Mouse (Mus musculus) lung, embryonic 16.5 days (tissue): ENCODE data around the gene Cit. TPM values are rescaled to one million over a fixed set of nuclear protein-coding genes. Genes with fewer than 3 reads are reported as not detected.

Experiments
- ATAC-seq: fragments of 200-750 bp; cut with Nextera tagmentation; 2 replicates; pipeline ENCODE4 v1.8.0; 2017; ENCODE audit warnings: low read depth, mild to moderate bottlenecking, moderate library complexity
- H3K27ac ChIP-seq: fragments of 300-500 bp; sonication (generic); 2 replicates; pipeline ENCODE4 v1.5.1; 2014; ENCODE audit warnings: mild to moderate bottlenecking, control low read depth, low read length
- H3K27me3 ChIP-seq: fragments of 300-500 bp; sonication (generic); 2 replicates; pipeline ENCODE4 v1.6.1; 2014; ENCODE audit warnings: low read depth, low read length, mixed read lengths; ENCODE audit not compliant: control insufficient read depth, insufficient read depth
- H3K36me3 ChIP-seq: fragments of 300-500 bp; sonication (generic); 2 replicates; pipeline ENCODE4 v1.6.1; 2014; ENCODE audit warnings: low read length; ENCODE audit not compliant: control insufficient read depth, insufficient read depth
- H3K4me1 ChIP-seq: fragments of 300-500 bp; sonication (generic); replicated peaks from 2 replicates; pipeline ENCODE4 v1.6.1; 2014; ENCODE audit warnings: low read length, mixed read lengths; ENCODE audit not compliant: control insufficient read depth, insufficient read depth
- H3K4me2 ChIP-seq: fragments of 300-500 bp; sonication (generic); 2 replicates; pipeline ENCODE4 v1.6.1; 2014; ENCODE audit warnings: low read depth, low read length, control low read depth
- H3K4me3 ChIP-seq: fragments of 300-500 bp; sonication (generic); 2 replicates; pipeline ENCODE4 v1.5.1; 2014; ENCODE audit warnings: mild to moderate bottlenecking, low read length, control low read depth
- H3K9ac ChIP-seq: fragments of 300-500 bp; sonication (generic); 2 replicates; pipeline ENCODE4 v1.6.1; 2014; ENCODE audit warnings: low read length, control low read depth
- H3K9me3 ChIP-seq: fragments of 300-500 bp; sonication (generic); 2 replicates; pipeline ENCODE4 v1.6.1; 2016; ENCODE audit warnings: low read length; ENCODE audit not compliant: control insufficient read depth
- WGBS: fragments of 180-500 bp; shearing (Covaris S2); extraction: QIAGEN DNeasy Blood & Tissue Kit; methylation state at CpG from one replicate; pipeline ENCODE4 v1.1.7; 2014; 5-methylcytosine and 5-hydroxymethylcytosine counted together
- polyA plus RNA-seq: library from polyadenylated mRNA; unstranded; fragments of >200 nt; fragmentation: Nextera tagmentation; extraction: Ambion mirVana; gene quantifications from 2 replicates; pipeline ENCODE4 v1.2.1, GENCODE M21; 2015

The Cit gene
- polyA plus RNA-seq, 1 experiment from 2014 or later, result 46.0 TPM

DNA sequence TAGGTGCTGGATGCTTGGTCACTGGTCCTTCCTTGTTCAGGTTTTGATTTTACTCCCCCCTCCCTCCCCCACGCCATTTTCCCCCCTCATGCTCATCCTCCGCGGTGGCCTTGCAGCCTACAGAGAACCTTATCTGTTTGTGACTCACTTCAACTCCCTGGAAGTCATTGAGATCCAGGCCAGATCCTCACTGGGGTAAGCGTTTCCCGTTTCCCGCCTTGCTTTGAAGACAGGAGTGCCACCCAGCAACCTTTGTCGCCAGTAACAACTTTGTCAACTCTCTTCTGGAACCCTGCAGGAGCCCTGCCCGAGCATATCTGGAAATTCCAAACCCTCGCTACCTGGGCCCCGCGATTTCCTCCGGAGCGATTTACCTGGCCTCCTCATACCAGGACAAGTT is 152.3 kb downstream of the Cit start:
- ATAC-seq, result no peak

DNA sequence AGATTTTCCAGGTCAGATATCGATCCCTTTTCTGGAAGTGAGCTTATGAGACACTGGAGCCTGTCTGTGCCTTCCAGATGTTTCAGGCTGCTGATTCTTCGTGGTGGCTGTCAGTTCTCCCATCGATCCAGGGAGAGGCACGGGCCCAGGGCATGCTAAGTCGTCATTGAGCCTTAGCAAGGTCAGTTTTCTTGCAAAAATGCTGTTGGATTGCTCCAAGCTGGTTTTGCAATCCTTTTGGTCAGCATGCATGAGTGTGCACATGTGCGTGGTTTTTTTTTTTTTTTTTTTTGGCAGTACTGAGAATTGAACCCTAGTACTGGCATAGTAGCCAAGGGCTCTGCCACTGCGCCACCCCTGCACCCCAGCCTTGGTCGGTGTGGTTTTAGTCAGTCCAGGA is 158.1 kb downstream of the Cit start:
- no peak for ATAC-seq
- H3K27ac ChIP-seq, result no peak overlapping the region
- H3K27me3 ChIP-seq, result no peaks in the 10 kb centered on the region

More for the DNA sequence above, 152.3 kb downstream of the Cit start:
- H3K9ac ChIP-seq, result no peak overlapping the region
- H3K9me3 ChIP-seq, result no peaks in the 10 kb centered on the region
- H3K4me1 ChIP-seq, result no peaks in the 10 kb centered on the region
- no peak overlapping the region for H3K27ac ChIP-seq
- H3K4me2 ChIP-seq, result no peak overlapping the region
- 70% methylated on average over 13 of the region's 13 CpGs for WGBS
- peaks cover 22% of the 10 kb centered on the region for H3K36me3 ChIP-seq
- no peak overlapping the region for H3K4me3 ChIP-seq
- H3K27me3 ChIP-seq, result no peaks in the 10 kb centered on the region

DNA sequence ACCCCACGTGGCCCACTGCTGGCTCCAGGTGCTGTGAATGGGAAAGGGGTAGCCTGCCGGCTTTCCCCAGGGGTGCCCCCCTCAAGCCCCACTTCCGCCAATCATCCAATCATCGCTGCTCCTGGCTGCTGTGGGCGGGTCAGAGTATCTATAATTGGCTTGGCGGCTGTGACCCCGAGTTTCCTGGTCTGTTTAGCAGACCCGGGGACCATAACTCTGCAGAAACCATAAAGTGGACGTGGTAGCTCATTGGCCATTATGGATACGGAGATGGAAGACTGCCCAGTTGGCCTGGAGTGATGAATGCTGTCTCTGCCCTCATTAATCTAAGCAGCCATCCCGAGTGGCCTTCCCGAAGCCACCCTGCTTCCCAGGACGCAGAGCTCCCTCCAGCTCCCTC is 158.7 kb downstream of the Cit start:
- ATAC-seq, result no peak
- 0 out of 2 replicates have a peak, but pooled peaks cover 2% of the 10 kb centered on the region for H3K36me3 ChIP-seq
- H3K9me3 ChIP-seq, result no peaks in the 10 kb centered on the region
- H3K27me3 ChIP-seq, result no peaks in the 10 kb centered on the region
- no peak overlapping the region for H3K9ac ChIP-seq
- peaks cover 10% of the 10 kb centered on the region for H3K4me1 ChIP-seq
- H3K4me2 ChIP-seq, result no peak overlapping the region
- no peak overlapping the region for H3K27ac ChIP-seq
- no peak overlapping the region for H3K4me3 ChIP-seq
- 46% methylated on average over 13 of the region's 13 CpGs for WGBS

More for the DNA sequence above, 158.1 kb downstream of the Cit start:
- H3K36me3 ChIP-seq, result 0 out of 2 replicates have a peak, but pooled peaks cover 2% of the 10 kb centered on the region
- peaks cover 8% of the 10 kb centered on the region for H3K4me1 ChIP-seq
- 73% methylated on average over 8 of the region's 8 CpGs for WGBS
- no peaks in the 10 kb centered on the region for H3K9me3 ChIP-seq
- H3K4me2 ChIP-seq, result no peak overlapping the region
- no peak overlapping the region for H3K4me3 ChIP-seq
- no peak overlapping the region for H3K9ac ChIP-seq

DNA sequence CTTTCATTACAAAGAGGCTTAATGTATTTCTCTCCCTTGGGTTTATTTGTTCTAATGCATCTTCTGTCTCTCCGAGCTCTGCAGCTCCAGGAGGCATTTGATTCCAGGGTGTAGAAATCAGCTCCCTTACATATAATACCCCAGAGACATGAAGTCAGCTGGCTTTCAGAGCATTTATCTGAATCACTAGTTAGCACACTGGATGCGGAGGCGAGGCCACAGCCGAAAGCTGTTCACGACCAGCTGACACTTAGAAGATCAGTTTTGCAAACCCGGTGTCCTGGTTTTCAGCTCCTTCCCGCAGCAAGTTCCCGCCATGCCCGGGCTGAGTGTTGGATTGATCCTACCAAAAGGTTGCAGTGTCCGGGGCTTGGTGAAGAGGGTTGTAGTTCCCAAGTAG is 159.2 kb downstream of the Cit start:
- Histone ChIP-seq H3K4me1 (peaks cover 10% of the 10 kb centered on the region), H3K4me2 (no peak overlapping the region), H3K9ac (no peak overlapping the region), H3K36me3 (0 out of 2 replicates have a peak, but pooled peaks cover 2% of the 10 kb centered on the region), H3K27me3 (no peaks in the 10 kb centered on the region), H3K4me3 (no peak overlapping the region), H3K27ac (no peak overlapping the region), H3K9me3 (no peaks in the 10 kb centered on the region)
- 87% methylated on average over 10 of the region's 10 CpGs for WGBS
- no peak for ATAC-seq

DNA sequence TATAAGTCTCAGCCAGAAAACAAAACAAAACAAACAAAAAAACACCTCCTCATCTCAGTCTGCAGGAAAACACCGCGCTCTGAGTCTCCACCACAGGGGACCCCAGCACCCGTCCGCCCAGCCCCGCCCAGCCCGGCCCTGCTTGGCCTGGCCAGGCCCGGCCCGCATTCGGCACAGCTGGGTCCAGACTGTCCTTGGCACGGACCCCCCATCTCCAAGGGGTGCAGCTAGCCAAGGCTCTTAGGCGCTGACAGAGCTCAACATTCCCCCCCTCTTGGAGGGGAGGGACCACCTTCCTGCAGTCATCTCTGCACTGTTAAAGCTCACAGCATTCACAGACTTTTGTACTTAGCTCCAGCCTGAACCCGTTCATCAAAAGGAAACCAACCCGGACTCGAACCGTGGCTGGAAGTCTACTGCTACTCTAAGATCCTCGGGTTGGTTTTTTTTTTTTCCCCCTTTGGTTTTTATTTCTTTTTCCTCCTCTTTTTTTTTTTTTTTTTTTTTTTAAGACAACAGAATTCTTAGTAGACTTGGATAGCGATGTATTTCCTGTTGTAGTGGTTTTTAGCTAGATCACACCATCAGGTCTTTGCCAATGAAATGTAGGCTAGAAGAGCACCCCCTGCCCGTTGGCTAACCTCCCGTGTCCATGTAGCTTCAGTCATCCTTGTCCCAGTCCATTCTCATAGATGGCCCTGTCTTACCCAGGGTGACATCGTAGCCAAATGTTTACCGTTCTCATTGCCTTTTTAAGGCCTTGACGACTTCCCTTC is 161.4 kb downstream of the Cit start:
- no peaks in the 10 kb centered on the region for H3K36me3 ChIP-seq
- no peak overlapping the region for H3K4me2 ChIP-seq
- no peak overlapping the region for H3K9ac ChIP-seq
- no peaks in the 10 kb centered on the region for H3K27me3 ChIP-seq
- ATAC-seq, result peak; percentile 26; the same call in 1 of the 2 replicates
- 67% methylated on average over 21 of the region's 22 CpGs for WGBS
- peaks cover 16% of the 10 kb centered on the region for H3K4me1 ChIP-seq
- peak overlapping the region; percentile 48 for H3K27ac ChIP-seq
- H3K4me3 ChIP-seq, result no peak overlapping the region
- H3K9me3 ChIP-seq, result no peaks in the 10 kb centered on the region

DNA sequence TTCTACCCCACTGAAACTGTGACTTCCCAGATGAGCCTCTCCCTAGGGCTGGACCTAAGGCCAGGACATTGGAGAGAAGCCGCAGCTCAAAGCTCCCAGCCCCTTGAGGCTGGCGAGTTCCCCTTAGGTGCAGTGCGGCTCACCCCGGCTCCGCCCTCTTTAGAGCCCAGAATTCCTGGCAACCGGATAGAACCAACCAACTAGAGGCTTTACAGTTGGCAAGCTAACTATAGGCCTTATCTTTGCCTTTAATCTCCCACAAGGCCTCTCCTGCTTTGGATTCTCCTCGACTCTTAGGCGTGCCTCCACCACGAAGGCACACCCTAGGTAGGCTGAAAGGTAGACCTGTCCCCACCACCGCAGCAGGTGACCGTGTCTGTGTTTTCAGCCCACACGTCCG is 162.6 kb downstream of the Cit start:
- H3K36me3 ChIP-seq, result no peaks in the 10 kb centered on the region; the same call in 1 of the 2 replicates
- peaks cover 16% of the 10 kb centered on the region for H3K4me1 ChIP-seq
- 70% methylated on average over 13 of the region's 13 CpGs for WGBS
- H3K4me3 ChIP-seq, result no peak overlapping the region
- peak; percentile 34 for ATAC-seq
- H3K9me3 ChIP-seq, result no peaks in the 10 kb centered on the region
- no peak overlapping the region for H3K4me2 ChIP-seq
- H3K9ac ChIP-seq, result 0 out of 2 replicates have a peak overlapping the region, but pooled peaks have one; percentile 8
- H3K27ac ChIP-seq, result peak overlapping the region; percentile 48
- H3K27me3 ChIP-seq, result no peaks in the 10 kb centered on the region

DNA sequence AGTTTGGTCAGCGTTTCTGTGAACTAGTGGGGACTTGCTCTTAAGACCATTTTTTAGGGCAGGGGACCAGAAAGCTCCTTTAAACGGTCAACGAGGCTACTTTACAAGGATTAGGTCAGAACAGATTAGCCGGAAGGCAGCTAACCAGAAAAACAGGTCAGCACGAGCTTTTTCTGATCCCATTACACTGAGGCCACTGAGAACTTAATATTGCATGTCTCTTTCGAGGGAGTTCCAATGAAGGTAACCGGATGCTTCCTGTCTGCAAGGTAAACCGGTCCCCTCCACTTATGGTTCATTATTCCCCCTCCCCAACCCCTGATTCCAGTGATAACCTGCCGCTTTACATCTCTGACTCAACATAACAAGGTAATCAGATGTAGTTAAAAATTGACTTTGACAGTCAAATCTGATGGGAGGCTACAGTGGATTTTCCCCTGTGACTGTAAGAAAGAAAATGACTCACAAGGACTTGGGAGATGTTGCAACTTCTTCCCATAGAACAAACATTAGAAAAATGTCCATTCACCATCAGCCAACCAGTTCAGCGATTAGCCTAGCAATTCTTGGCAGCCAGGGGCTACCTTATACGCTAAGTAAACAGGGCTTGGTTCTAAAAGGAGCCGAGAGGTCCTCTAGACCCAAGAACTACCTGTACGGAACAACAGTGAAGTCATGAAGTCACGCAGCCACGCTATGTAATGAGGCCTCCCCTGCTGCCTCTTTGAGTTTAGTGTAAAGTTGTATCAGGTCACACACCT is 164.2 kb downstream of the Cit start:
- ATAC-seq, result peak; percentile 88
- H3K27me3 ChIP-seq, result no peaks in the 10 kb centered on the region
- peaks cover 12% of the 10 kb centered on the region for H3K36me3 ChIP-seq
- WGBS, result 60% methylated on average over 15 of the region's 15 CpGs
- H3K4me1 ChIP-seq, result peaks cover 16% of the 10 kb centered on the region
- no peak overlapping the region for H3K4me3 ChIP-seq
- no peak overlapping the region for H3K9ac ChIP-seq
- H3K9me3 ChIP-seq, result no peaks in the 10 kb centered on the region
- H3K27ac ChIP-seq, result peak overlapping the region; percentile 96
- 0 out of 2 replicates have a peak overlapping the region, but pooled peaks have one; percentile 6 for H3K4me2 ChIP-seq

DNA sequence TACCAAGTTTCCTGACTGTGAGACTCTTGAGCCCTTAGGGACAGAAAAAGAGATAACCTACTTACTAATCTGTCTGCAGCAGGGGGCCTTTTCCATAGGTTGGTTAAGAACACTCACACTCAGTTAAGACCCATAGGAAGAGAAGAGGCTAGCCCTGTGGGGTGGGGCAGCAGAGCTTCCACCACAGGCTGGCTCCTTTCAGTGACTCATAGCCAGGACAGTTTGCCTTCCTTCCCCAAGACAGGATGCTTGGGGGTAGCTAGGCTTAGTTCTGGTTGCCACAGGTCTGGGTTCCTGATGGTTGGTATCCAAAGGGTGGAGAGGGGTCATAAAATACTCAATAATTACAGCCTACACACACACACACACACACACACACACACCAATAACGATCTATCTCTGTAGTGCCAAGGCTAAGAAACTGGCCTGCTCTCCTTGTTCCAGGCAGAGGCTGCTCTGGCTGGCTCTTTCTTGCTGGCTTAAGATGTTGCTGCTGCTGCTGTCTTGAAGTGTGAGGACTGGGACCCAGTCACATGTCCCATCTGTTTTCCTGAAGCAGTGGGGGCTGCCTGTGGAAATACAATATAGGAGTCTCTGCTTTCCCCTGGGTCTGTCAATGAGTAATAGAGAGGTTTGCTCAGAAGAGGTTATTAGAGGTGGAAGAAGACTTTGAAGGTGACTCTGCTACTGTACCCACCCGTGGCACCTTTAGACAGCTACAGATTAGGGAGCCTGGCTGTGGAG is 165.0 kb downstream of the Cit start:
- no peaks in the 10 kb centered on the region for H3K27me3 ChIP-seq
- H3K9me3 ChIP-seq, result no peaks in the 10 kb centered on the region
- peak overlapping the region; percentile 0; the same call in 1 of the 2 replicates for H3K9ac ChIP-seq
- 60% methylated on average over 2 of the region's 2 CpGs for WGBS
- no peak overlapping the region for H3K4me2 ChIP-seq
- H3K4me3 ChIP-seq, result no peak overlapping the region
- peak overlapping the region; percentile 96 for H3K27ac ChIP-seq
- peaks cover 16% of the 10 kb centered on the region for H3K4me1 ChIP-seq
- peaks cover 20% of the 10 kb centered on the region for H3K36me3 ChIP-seq
- peak; percentile 3; the same call in 1 of the 2 replicates for ATAC-seq
